9 mouse cellular contexts compared by ENCODE assay signal in genomic region chr16:91868943-91869911, GRCm38 (mm10).
DNase-seq lines count a peak whose midpoint lies in the region; ATAC-seq and TF ChIP-seq lines count a peak whose summit lies in the region.
"Had no signal": no experiment of that assay in that cellular context is flagged by ENCODE, and none has a peak within 500 bp of the region (broad histone marks: within the 10 kb centered on the region; RNA-seq: fewer than 3 reads in every experiment).

No protein-coding gene starts in this region.

- no peak for TF ChIP-seq CTCF in lung, adult 2 months (IDR thresholded peaks at IDR 0.05; ENCODE audit: insufficient read depth, low read length)

- H3K9me3 ChIP-seq in midbrain, embryonic 14.5 days (ENCODE audit: control insufficient read depth, low read length): no peaks in the 10 kb centered on the region
- H3K9me3 ChIP-seq in midbrain, embryonic 11.5 days (ENCODE audit: control insufficient read depth, low read length): no peaks in the 10 kb centered on the region
- H3K9me3 ChIP-seq: limb, embryonic 15.5 days had no signal

- no peaks in the 10 kb centered on the region for H3K27me3 ChIP-seq in midbrain, embryonic 14.5 days (ENCODE audit: control insufficient read depth, insufficient read depth, low read length)
- H3K27me3 ChIP-seq in midbrain, embryonic 11.5 days (ENCODE audit: control insufficient read depth, insufficient read depth, low read length): no peaks in the 10 kb centered on the region
- H3K27me3 ChIP-seq: limb, embryonic 15.5 days had no signal

- no peak for ATAC-seq in midbrain, embryonic 14.5 days (ENCODE audit: low FRiP score, low TSS enrichment)
- ATAC-seq in midbrain, embryonic 11.5 days (ENCODE audit: low FRiP score): no peak
- peak; percentile 31 for ATAC-seq in erythroblast, adult 5-6 weeks (replicated peaks; ENCODE audit: low FRiP score, poor library complexity, severe bottlenecking)

- H3K36me3 ChIP-seq in midbrain, embryonic 14.5 days (ENCODE audit: control insufficient read depth, insufficient read depth, low read length): peaks cover 68% of the 10 kb centered on the region
- peaks cover 15% of the 10 kb centered on the region; the same call in 1 of the 2 replicates for H3K36me3 ChIP-seq in midbrain, embryonic 11.5 days (ENCODE audit: control insufficient read depth, insufficient read depth, low read length)

- H3K4me1 ChIP-seq in midbrain, embryonic 14.5 days (ENCODE audit: control insufficient read depth, insufficient read depth, low read length): no peaks in the 10 kb centered on the region
- H3K4me1 ChIP-seq in midbrain, embryonic 11.5 days (ENCODE audit: control insufficient read depth, insufficient read depth, low read length): no peaks in the 10 kb centered on the region
- H3K4me1 ChIP-seq in lung, adult 2 months (ENCODE audit: control insufficient read depth, insufficient read depth, low read length): no peaks in the 10 kb centered on the region

- H3K4me2 ChIP-seq in midbrain, embryonic 14.5 days (ENCODE audit: low read length): no peak overlapping the region
- no peak overlapping the region for H3K4me2 ChIP-seq in midbrain, embryonic 11.5 days
- H3K4me2 ChIP-seq: limb, embryonic 15.5 days had no signal

- no peak overlapping the region for H3K9ac ChIP-seq in midbrain, embryonic 14.5 days (replicated peaks; ENCODE audit: low read length)
- H3K9ac ChIP-seq in midbrain, embryonic 11.5 days (ENCODE audit: low read length): no peak overlapping the region
- H3K9ac ChIP-seq: limb, embryonic 15.5 days had no signal

- 0 out of 2 replicates have a peak overlapping the region, but pooled peaks have one; percentile 32 for H3K27ac ChIP-seq in midbrain, embryonic 14.5 days (replicated peaks; ENCODE audit: low read depth, low read length)
- no peak overlapping the region for H3K27ac ChIP-seq in midbrain, embryonic 11.5 days (ENCODE audit: low read depth, low read length)
- H3K27ac ChIP-seq: limb, embryonic 15.5 days had no signal

- TF ChIP-seq POLR2A in lung, adult 2 months (IDR thresholded peaks at IDR 0.05; ENCODE audit: borderline replicate concordance, extremely low read depth, low read depth, low read length): no peak

- 94% methylated on average over 28 of the region's 28 CpGs for WGBS in midbrain, embryonic 14.5 days
- WGBS in midbrain, embryonic 11.5 days: 94% methylated on average over 28 of the region's 28 CpGs
- 72% methylated on average over 28 of the region's 28 CpGs for WGBS in lung, adult 2 months

- no peak for DNase-seq in midbrain, embryonic 14.5 days
- DNase-seq in midbrain, embryonic 11.5 days (ENCODE audit: low spot score, missing footprints): no peak
- DNase-seq in brain, adult 2 months (ENCODE audit: low read depth, low spot score): peak; percentile 89
- DNase-seq in lung, adult 2 months: peak; percentile 28
- peak; percentile 70 to 78 for DNase-seq in spleen, postnatal 36 days (ENCODE audit: low spot score in 2 of 2)
- DNase-seq in c-Kit-positive CD71-positive TER-119-positive erythroid progenitor cells, embryonic 14.5 days (ENCODE audit: low spot score): no peak

- no peak overlapping the region for H3K4me3 ChIP-seq in midbrain, embryonic 14.5 days (replicated peaks; ENCODE audit: low read depth, low read length)
- H3K4me3 ChIP-seq in midbrain, embryonic 11.5 days (ENCODE audit: low read depth, low read length): no peak overlapping the region
- no peak overlapping the region for H3K4me3 ChIP-seq in lung, adult 2 months (replicated peaks; ENCODE audit: extremely low read depth, low read depth, low read length)
- H3K4me3 ChIP-seq: erythroblast, embryonic 14.5 days; limb, embryonic 15.5 days had no signal

Comparison
In these comparisons a context has a peak if more than half of its experiments do, and no peak if none do; other contexts are left out.
1. DNase-seq: peak in brain, adult 2 months (single experiment), lung, adult 2 months (single experiment) and spleen, postnatal 36 days (2 of 2); none in midbrain, embryonic 14.5 days (single experiment), midbrain, embryonic 11.5 days (single experiment) and c-Kit-positive CD71-positive TER-119-positive erythroid progenitor cells, embryonic 14.5 days (single experiment).